Mouse (Mus musculus) midbrain, postnatal 0 days (tissue): ENCODE measurements at regions not wholly inside any gene's neighbourhood (a gene's known extent, or its start where the extent isn't known, plus 50 kb on each side); places are given as distances from the start of the nearest gene placed in this dataset.

Experiments
- ATAC-seq: fragments of 200-750 bp; cut with Nextera tagmentation; 2 replicates; pipeline ENCODE4 v1.8.0; 2017; ENCODE audit warnings: moderate number of reproducible peaks, mild to moderate bottlenecking, moderate TSS enrichment, moderate library complexity; ENCODE audit not compliant: low FRiP score
- DNase-seq: peaks from one replicate; pipeline ENCODE4 v3.0.0-alpha.2; 2015; ENCODE audit warnings: low spot score
- H3K27ac ChIP-seq: fragments of 300-500 bp; sonication (generic); 2 replicates; pipeline ENCODE4 v1.5.1; 2014; ENCODE audit warnings: low read depth, mild to moderate bottlenecking, low read length, mixed read lengths
- H3K27me3 ChIP-seq: fragments of 300-500 bp; sonication (generic); 2 replicates; pipeline ENCODE4 v1.6.1; 2014; ENCODE audit warnings: low read length, control low read depth, mixed read lengths; ENCODE audit not compliant: insufficient read depth
- H3K36me3 ChIP-seq: fragments of 300-500 bp; sonication (generic); 2 replicates; pipeline ENCODE4 v1.6.1; 2014; ENCODE audit warnings: low read length, control low read depth, mixed read lengths; ENCODE audit not compliant: insufficient read depth
- H3K4me1 ChIP-seq: fragments of 300-500 bp; sonication (generic); 2 replicates; pipeline ENCODE4 v1.6.1; 2014; ENCODE audit warnings: mild to moderate bottlenecking, control low read depth, antibody characterized with exemption, low read length, mixed read lengths; ENCODE audit not compliant: insufficient read depth
- H3K4me2 ChIP-seq: fragments of 300-500 bp; sonication (generic); 2 replicates; pipeline ENCODE4 v1.6.1; 2014; ENCODE audit warnings: low read depth, mild to moderate bottlenecking, low read length, mixed read lengths; ENCODE audit not compliant: poor library complexity, severe bottlenecking
- H3K4me3 ChIP-seq: fragments of 300-500 bp; sonication (generic); 2 replicates; pipeline ENCODE4 v1.5.1; 2014; ENCODE audit warnings: low read depth, mild to moderate bottlenecking, low read length, moderate library complexity
- H3K9ac ChIP-seq: fragments of 300-500 bp; sonication (generic); replicated peaks from 2 replicates; pipeline ENCODE4 v1.6.1; 2014; ENCODE audit warnings: mild to moderate bottlenecking, low read length, moderate library complexity, mixed read lengths; ENCODE audit not compliant: poor library complexity, severe bottlenecking
- H3K9me3 ChIP-seq: fragments of 300-500 bp; sonication (generic); 2 replicates; pipeline ENCODE4 v1.6.1; 2016; ENCODE audit warnings: low read length, control low read depth
- CTCF ChIP-seq: IDR thresholded peaks from 2 replicates; pipeline ENCODE4 v1.5.1; 2016; ENCODE audit warnings: antibody characterized with exemption, mild to moderate bottlenecking
- whole genome bisulfite sequencing: fragments of 180-500 bp; shearing (Covaris S2); extraction: QIAGEN DNeasy Blood & Tissue Kit; methylation state at CpG from one replicate; pipeline ENCODE4 v1.1.7; 2014; 5-methylcytosine and 5-hydroxymethylcytosine counted together

DNA sequence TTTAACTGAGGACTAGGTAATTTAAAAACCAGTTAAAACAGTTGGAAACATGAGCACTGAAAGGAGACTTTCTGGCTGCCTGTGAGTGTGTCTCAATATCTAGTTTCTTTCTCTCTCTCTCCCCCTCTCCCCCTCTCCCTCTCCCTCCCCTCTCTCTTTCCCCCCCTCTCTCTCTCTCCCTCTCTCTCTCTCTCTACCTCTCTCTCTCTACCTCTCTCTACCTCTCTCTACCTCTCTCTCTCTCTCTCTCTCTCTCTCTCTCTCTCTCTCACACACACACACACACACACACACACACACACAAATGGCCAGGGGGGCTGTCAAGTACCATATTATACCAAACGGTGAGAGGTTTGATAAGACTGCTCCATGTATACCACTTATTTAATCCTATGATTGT, 103.0 kb upstream of the Cacna2d1 start:
- no peak for ATAC-seq
- WGBS = 76% methylated on average over 1 of the region's 1 CpGs
- Histone ChIP-seq H3K27ac (no peak overlapping the region), H3K36me3 (no peaks in the 10 kb centered on the region), H3K4me2 (no peak overlapping the region), H3K27me3 (no peaks in the 10 kb centered on the region), H3K4me3 (no peak overlapping the region), H3K4me1 (no peaks in the 10 kb centered on the region), H3K9me3 (no peaks in the 10 kb centered on the region), H3K9ac (no peak overlapping the region)
- TF ChIP-seq CTCF = no peak
- DNase-seq = no peak

DNA sequence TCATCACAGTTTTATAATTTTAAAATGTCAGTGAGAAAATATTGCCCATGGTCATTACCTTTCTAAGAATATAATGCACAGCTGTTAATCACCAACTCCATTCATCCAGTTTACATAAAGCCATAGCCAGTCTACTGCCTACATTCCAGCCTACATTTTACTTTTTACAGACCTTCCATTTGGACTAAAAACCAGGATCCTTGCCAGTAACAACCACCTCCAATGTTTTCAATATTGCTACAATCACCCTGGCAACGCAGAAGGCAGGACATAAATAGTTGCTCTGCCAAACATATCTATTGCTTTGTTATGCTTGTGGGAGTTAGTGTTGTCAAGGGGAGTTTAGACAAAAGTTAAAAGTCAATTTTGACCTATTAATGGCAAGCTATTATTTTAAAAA, 102.2 kb upstream of the Cacna2d1 start:
- ATAC-seq (no peak), DNase-seq (no peak)
- no peak overlapping the region for H3K4me2 ChIP-seq
- no peak overlapping the region for H3K4me3 ChIP-seq
- H3K27ac ChIP-seq = no peak overlapping the region
- 75% methylated on average over 1 of the region's 1 CpGs for WGBS
- no peaks in the 10 kb centered on the region for H3K27me3 ChIP-seq
- no peaks in the 10 kb centered on the region for H3K9me3 ChIP-seq
- no peaks in the 10 kb centered on the region for H3K36me3 ChIP-seq
- TF ChIP-seq CTCF = no peak
- H3K4me1 ChIP-seq = no peaks in the 10 kb centered on the region
- no peak overlapping the region for H3K9ac ChIP-seq

DNA sequence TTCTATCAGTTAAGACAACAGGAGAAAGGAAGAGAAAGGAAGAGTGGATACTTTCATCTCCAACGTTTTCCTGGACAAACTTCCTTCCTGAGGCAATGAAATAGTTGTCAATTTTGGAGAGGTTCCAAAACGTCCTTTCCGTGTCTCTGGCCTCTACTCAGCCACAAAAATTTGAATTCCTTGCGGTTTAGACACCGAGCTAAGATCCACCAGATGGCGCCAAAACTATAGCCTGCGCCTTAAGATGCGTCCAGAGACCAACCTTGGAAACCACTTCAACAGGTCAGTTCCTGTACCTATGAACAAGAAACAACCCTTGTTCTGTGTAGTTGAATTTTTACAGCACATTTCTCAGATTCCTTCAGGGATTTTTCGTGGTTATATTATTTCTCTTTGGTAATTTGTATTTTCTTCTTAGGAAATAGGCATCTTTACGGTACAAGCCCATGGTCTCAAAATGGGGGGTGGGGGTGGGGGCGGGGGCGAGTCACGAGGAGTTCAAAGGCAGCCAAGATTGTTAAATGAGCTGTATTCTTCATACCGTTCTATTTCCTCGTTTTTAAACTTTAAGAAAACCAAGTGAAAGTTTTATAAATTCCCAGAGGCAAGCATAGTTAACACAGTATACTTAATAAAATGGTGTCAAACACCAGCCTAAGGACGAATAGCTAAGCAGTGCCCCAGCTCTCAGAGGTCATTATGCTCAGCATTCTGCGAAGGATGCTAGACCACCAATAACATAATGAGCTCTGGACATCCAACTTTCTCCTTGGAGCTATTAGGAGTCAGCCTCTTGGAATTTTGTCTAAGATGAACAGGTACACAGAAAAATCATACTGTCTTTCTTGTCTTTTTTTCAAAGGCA, 96.2 kb upstream of the Cacna2d1 start:
- TF ChIP-seq CTCF = peak; percentile 95
- WGBS = 32% methylated on average over 17 of the region's 17 CpGs
- H3K9ac ChIP-seq = no peak overlapping the region

DNA sequence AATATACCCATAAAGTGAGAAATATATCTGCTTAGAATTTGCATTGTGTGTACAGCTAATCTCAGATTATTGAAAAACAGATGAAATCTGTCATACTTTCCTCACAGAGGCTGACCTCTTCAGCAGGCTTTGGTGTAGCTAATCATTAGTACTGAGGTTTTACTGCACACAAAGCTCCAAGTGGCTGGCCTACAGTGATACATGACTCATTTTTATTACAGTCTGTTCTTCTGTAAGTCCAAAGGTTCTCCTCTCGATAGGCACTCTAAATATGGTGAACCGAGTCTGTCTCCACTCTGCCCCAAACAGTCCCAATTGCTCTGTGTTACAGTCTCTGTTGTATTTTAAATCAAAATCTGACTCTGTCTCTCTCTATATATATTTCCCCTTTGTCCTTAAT, 87.7 kb upstream of the Cacna2d1 start:
- 90% methylated on average over 2 of the region's 2 CpGs for WGBS
- Histone ChIP-seq H3K4me3 (no peak overlapping the region), H3K4me2 (no peak overlapping the region), H3K9ac (no peak overlapping the region), H3K36me3 (no peaks in the 10 kb centered on the region), H3K9me3 (no peaks in the 10 kb centered on the region), H3K4me1 (no peaks in the 10 kb centered on the region), H3K27ac (no peak overlapping the region), H3K27me3 (no peaks in the 10 kb centered on the region)
- no peak for TF ChIP-seq CTCF
- no peak for ATAC-seq
- no peak for DNase-seq

More for the DNA sequence above, 96.2 kb upstream of the Cacna2d1 start:
- ATAC-seq = peak; percentile 84
- H3K4me1 ChIP-seq = no peaks in the 10 kb centered on the region
- no peak overlapping the region for H3K4me2 ChIP-seq
- H3K9me3 ChIP-seq = no peaks in the 10 kb centered on the region
- no peaks in the 10 kb centered on the region for H3K36me3 ChIP-seq
- peak; percentile 89 for DNase-seq
- H3K4me3 ChIP-seq = no peak overlapping the region
- no peak overlapping the region for H3K27ac ChIP-seq
- no peaks in the 10 kb centered on the region for H3K27me3 ChIP-seq

DNA sequence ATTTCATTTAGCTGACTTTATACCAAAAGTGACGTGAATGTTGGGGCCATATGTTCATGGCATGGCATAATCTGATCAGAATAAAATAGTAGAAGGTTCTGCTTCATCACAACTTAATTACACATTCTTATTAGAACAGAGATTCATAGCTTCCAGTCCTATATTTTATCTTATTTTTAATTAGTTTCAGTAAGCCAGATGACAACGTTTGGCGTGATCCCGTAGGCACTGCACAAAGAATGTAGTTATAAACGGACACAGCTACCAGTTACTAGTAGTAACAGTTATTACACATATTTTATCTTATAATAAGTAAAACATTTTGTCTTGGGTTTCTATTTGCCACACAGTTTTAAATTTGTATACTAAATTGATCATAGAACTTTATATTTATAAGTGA, 85.0 kb upstream of the Cacna2d1 start:
- DNase-seq = no peak
- no peak overlapping the region for H3K27ac ChIP-seq
- H3K4me3 ChIP-seq = no peak overlapping the region
- H3K36me3 ChIP-seq = no peaks in the 10 kb centered on the region
- H3K27me3 ChIP-seq = no peaks in the 10 kb centered on the region
- H3K4me2 ChIP-seq = no peak overlapping the region
- H3K9me3 ChIP-seq = no peaks in the 10 kb centered on the region
- no peaks in the 10 kb centered on the region for H3K4me1 ChIP-seq
- no peak for ATAC-seq
- 65% methylated on average over 5 of the region's 5 CpGs for WGBS
- H3K9ac ChIP-seq = no peak overlapping the region
- no peak for TF ChIP-seq CTCF

DNA sequence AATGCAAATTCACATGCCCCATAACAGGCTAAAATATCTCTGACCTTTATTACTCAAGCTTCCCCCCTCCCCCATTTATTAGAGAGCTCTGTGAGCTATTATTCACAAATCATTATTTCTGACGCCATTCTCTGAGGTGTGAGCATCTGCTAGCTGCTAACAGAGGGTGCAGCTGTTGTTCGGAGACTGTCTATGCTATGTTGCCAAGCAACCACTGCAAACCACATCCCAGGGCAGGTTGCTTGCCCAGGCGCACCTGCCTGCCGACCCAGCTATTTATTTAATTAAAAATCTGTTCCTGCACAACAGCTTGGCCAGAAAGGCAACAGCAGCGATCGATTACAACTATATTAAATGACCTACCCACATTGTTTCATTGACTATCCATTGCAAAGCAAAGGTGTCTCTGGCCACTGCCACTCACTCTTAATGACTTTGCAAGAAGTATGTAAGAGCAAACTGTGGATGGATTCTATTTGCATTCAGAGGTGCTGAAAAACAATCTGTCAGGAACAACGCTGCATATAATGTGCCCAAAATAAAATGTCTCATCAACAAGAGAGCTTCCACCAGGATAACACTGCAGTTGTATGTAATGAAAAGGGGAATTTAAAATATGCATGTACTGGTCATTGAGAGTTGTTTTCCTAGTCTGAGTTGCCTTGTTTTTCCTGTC, 84.2 kb upstream of the Cacna2d1 start:
- H3K9me3 ChIP-seq = no peaks in the 10 kb centered on the region
- no peak overlapping the region for H3K9ac ChIP-seq
- 30% methylated on average over 7 of the region's 7 CpGs for WGBS
- no peak for TF ChIP-seq CTCF
- H3K4me1 ChIP-seq = no peaks in the 10 kb centered on the region
- 0 out of 2 replicates have a peak overlapping the region, but pooled peaks have one; percentile 27 for H3K27ac ChIP-seq
- no peaks in the 10 kb centered on the region for H3K27me3 ChIP-seq
- DNase-seq (peak; percentile 78), ATAC-seq (peak; percentile 84)
- peak overlapping the region; percentile 12; the same call in 1 of the 2 replicates for H3K4me3 ChIP-seq
- no peaks in the 10 kb centered on the region for H3K36me3 ChIP-seq
- H3K4me2 ChIP-seq = peak overlapping the region; percentile 25
